Mouse (Mus musculus) neutrophil, adult 59 days (primary cell): ENCODE data around the gene Brf1. TPM values are rescaled to one million over a fixed set of nuclear protein-coding genes. Genes with fewer than 3 reads are reported as not detected.

ENCODE experiments used
- total RNA-seq, 2 experiments: library from RNA; stranded (reverse); gene quantifications; 1 replicate in 1 of 2; 2 replicates in 1 of 2; pipeline ENCODE4 v1.2.4; 2023

The Brf1 gene
- 10 to 100 TPM; 67.0 to 70.7 TPM for total RNA-seq

GRCm38 (mm10) chr12:113000294-113001132, at the start of gene Brf1:
Gene Brf1, minus strand, starts transcription at chr12:113000704.

GRCm38 (mm10) chr12:113013604-113014558, 13.4 kb upstream of the Brf1 start, which contains the start of gene Pacs2:
Gene Pacs2, plus strand, starts transcription at chr12:113014508.

GRCm38 (mm10) chr12:112976371-112977073, 24.0 kb downstream of the Brf1 start, which contains the start of gene Btbd6:
Gene Btbd6, plus strand, starts transcription at chr12:112976482.

GRCm38 (mm10) chr12:112941776-112942713, 58.5 kb downstream of the Brf1 start, which contains the start of gene Nudt14:
Gene Nudt14, minus strand, starts transcription at chr12:112942124.

GRCm38 (mm10) chr12:112929562-112930352, 70.7 kb downstream of the Brf1 start, which contains the start of gene Jag2:
Gene Jag2, minus strand, starts transcription at chr12:112929776.

Other genes with a start within 250 kb of the Brf1 start
- 100 to 1,000 TPM; 228 to 351 TPM for gene Pld4, start 240.0 kb downstream of the Brf1 start, total RNA-seq
- under 1 TPM; 0.47 to 0.53 TPM for gene Ahnak2, start 198.0 kb downstream of the Brf1 start, total RNA-seq
- 1 to 10 TPM in 1 of 2 experiments, under 1 TPM in 1; 1.00 to 1.1 TPM for gene Clba1, start 191.8 kb downstream of the Brf1 start, total RNA-seq
- 10 to 100 TPM; 30.8 to 38.3 TPM for gene Cdca4, start 171.3 kb downstream of the Brf1 start, total RNA-seq
- 10 to 100 TPM; 25.5 to 28.0 TPM for gene Gpr132, start 132.5 kb downstream of the Brf1 start, total RNA-seq
- 1 to 10 TPM in 1 of 2 experiments, under 1 TPM in 1; 0.18 to 1.6 TPM for gene Jag2, start 70.9 kb downstream of the Brf1 start, total RNA-seq
- 10 to 100 TPM in 1 of 2 experiments, 1 to 10 TPM in 1; 8.3 to 10.0 TPM for gene Nudt14, start 58.6 kb downstream of the Brf1 start, total RNA-seq
- gene Btbd6, start 24.2 kb downstream of the Brf1 start, total RNA-seq = 1 to 10 TPM; 3.9 to 4.4 TPM
- gene Pacs2, start 13.8 kb upstream of the Brf1 start, total RNA-seq = 10 to 100 TPM; 55.3 to 75.9 TPM
- gene Tex22, start 73.8 kb upstream of the Brf1 start, total RNA-seq = under 1 TPM; 0.57 to 0.84 TPM
- gene Mta1, start 97.6 kb upstream of the Brf1 start, total RNA-seq = 10 to 100 TPM; 21.5 to 26.1 TPM
- gene Crip2, start 139.5 kb upstream of the Brf1 start, total RNA-seq = 1 to 10 TPM; 4.0 to 5.6 TPM
- 100 to 1,000 TPM; 504 to 788 TPM for gene Crip1, start 145.6 kb upstream of the Brf1 start, total RNA-seq
- gene Tedc1, start 155.7 kb upstream of the Brf1 start, total RNA-seq = 10 to 100 TPM; 10.8 to 12.3 TPM
- not detected for gene Tmem121, start 185.2 kb upstream of the Brf1 start, total RNA-seq